Mouse (Mus musculus) cortical plate, adult 2 months (tissue): ENCODE results near the gene Tmem44. TPM values are rescaled to one million over a fixed set of nuclear protein-coding genes. Genes with fewer than 3 reads are reported as not detected.

Experiments used
- H3K27ac ChIP-seq: fragments of 200-500 bp; 2 replicates; pipeline ENCODE4 v1.5.1; 2012; ENCODE audit warnings: low read length, control low read depth, inconsistent platforms; ENCODE audit not compliant: insufficient read depth
- H3K4me1 ChIP-seq: fragments of 200-500 bp; 2 replicates; pipeline ENCODE4 v1.6.1; 2011; ENCODE audit warnings: low read length; ENCODE audit not compliant: control insufficient read depth, insufficient read depth
- H3K4me3 ChIP-seq: fragments of 200-500 bp; 2 replicates; pipeline ENCODE4 v1.5.1; 2011; ENCODE audit warnings: mild to moderate bottlenecking, low read length, control low read depth; ENCODE audit not compliant: insufficient read depth
- CTCF ChIP-seq: fragments of 200-500 bp; IDR thresholded peaks from 2 replicates; pipeline ENCODE4 v1.5.1; 2011; ENCODE audit warnings: mild to moderate bottlenecking, control low read depth, low read length; ENCODE audit not compliant: insufficient read depth; ENCODE audit errors: extremely low read depth
- POLR2A ChIP-seq: fragments of 200-500 bp; IDR thresholded peaks from 2 replicates; pipeline ENCODE4 v1.6.1; 2011; ENCODE audit warnings: mild to moderate bottlenecking, low read length, control low read depth; ENCODE audit not compliant: insufficient read depth; ENCODE audit errors: extremely low read depth
- polyA plus RNA-seq: library from polyadenylated mRNA; depleted of rRNA; stranded (reverse); fragments of >200 nt; gene quantifications from 2 replicates; pipeline ENCODE4 v1.2.3, GENCODE M21; 2012; rRNA removed

The Tmem44 gene
- 92.0 and 101 TPM in 2 replicates for polyA plus RNA-seq

- H3K27ac ChIP-seq, result peak within 1 kb of the TSS; percentile 82
- TF ChIP-seq POLR2A (no peak), CTCF (no peak)
Observed at GRCm38 (mm10) chr16:30550748-30551192, at the start of gene Tmem44. Gene Tmem44, minus strand, starts transcription at chr16:30550842.

GRCm38 (mm10) chr16:30599491-30600268 is 49.0 kb upstream of the Tmem44 start, which contains the start of gene Fam43a:
Gene Fam43a, plus strand, starts transcription at chr16:30599723.
- TF ChIP-seq CTCF (no peak), POLR2A (peak; percentile 97)
- peak within 1 kb of the TSS; percentile 74 for H3K27ac ChIP-seq
- no peaks in the 10 kb centered on the region; the same call in 1 of the 2 replicates for H3K4me1 ChIP-seq
- H3K4me3 ChIP-seq, result peak within 1 kb of the TSS; percentile 74

More at GRCm38 (mm10) chr16:30550748-30551192, at the start of gene Tmem44:
- H3K4me1 ChIP-seq, result no peaks in the 10 kb centered on the region; the same call in 1 of the 2 replicates
- peak within 1 kb of the TSS; percentile 82 for H3K4me3 ChIP-seq

- no peaks in the 10 kb centered on the region; the same call in 1 of the 2 replicates for H3K4me1 ChIP-seq
- TF ChIP-seq CTCF (peak; percentile 92), POLR2A (no peak)
- H3K4me3 ChIP-seq, result peak overlapping the region; percentile 3; the same call in 1 of the 2 replicates
- no peak overlapping the region for H3K27ac ChIP-seq
Observed at GRCm38 (mm10) chr16:30596959-30597681, 46.5 kb upstream of the Tmem44 start.

GRCm38 (mm10) chr16:30595835-30596557 is 45.4 kb upstream of the Tmem44 start:
- Histone ChIP-seq H3K4me3 (no peak overlapping the region), H3K4me1 (no peaks in the 10 kb centered on the region; the same call in 1 of the 2 replicates), H3K27ac (no peak overlapping the region)
- TF ChIP-seq CTCF (no peak), POLR2A (no peak)

- TF ChIP-seq POLR2A, result no peak
- no peak for TF ChIP-seq CTCF
- no peak overlapping the region for H3K27ac ChIP-seq
- no peak overlapping the region for H3K4me3 ChIP-seq
- no peaks in the 10 kb centered on the region; the same call in 1 of the 2 replicates for H3K4me1 ChIP-seq
Observed at GRCm38 (mm10) chr16:30595356-30595755, 44.7 kb upstream of the Tmem44 start.

- TF ChIP-seq CTCF, result 0 out of 2 replicates have a peak, but pooled peaks have one; percentile 9
- no peak for TF ChIP-seq POLR2A
- Histone ChIP-seq H3K4me3 (no peak overlapping the region), H3K4me1 (no peaks in the 10 kb centered on the region; the same call in 1 of the 2 replicates), H3K27ac (no peak overlapping the region)
Observed at GRCm38 (mm10) chr16:30591990-30592389, 41.3 kb upstream of the Tmem44 start.

GRCm38 (mm10) chr16:30590264-30591209 is 39.9 kb upstream of the Tmem44 start:
- no peaks in the 10 kb centered on the region; the same call in 1 of the 2 replicates for H3K4me1 ChIP-seq
- H3K4me3 ChIP-seq, result no peak overlapping the region
- TF ChIP-seq CTCF (no peak), POLR2A (no peak)
- no peak overlapping the region for H3K27ac ChIP-seq

- Histone ChIP-seq H3K27ac (no peak within 1 kb of the TSS), H3K4me1 (no peaks in the 10 kb centered on the region; the same call in 1 of the 2 replicates), H3K4me3 (peak within 1 kb of the TSS; percentile 73)
- peak; percentile 40 for TF ChIP-seq CTCF
- peak; percentile 79 for TF ChIP-seq POLR2A
Observed at GRCm38 (mm10) chr16:30587494-30588327, 37.1 kb upstream of the Tmem44 start, which contains the start of gene Lsg1. Gene Lsg1, minus strand, starts transcription at chr16:30587592.
